8 mouse cellular contexts compared by ENCODE assay signal in genomic region chr16:91009942-91010529, GRCm38 (mm10). TPM values are rescaled to one million over a fixed set of nuclear protein-coding genes. Genes with fewer than 3 reads are reported as not detected.
DNase-seq lines count a peak whose midpoint lies in the region; ATAC-seq and TF ChIP-seq lines count a peak whose summit lies in the region.

No protein-coding gene starts in this region.

- peak; percentile 14 for DNase-seq in kidney, postnatal 0 days (ENCODE audit: low spot score)
- DNase-seq in kidney, postnatal 14 days, result no peak
- no peak for DNase-seq in G1E (ENCODE audit: low spot score)
- peak; percentile 35 for DNase-seq in embryo, embryonic 10.5 days (ENCODE audit: low spot score)
- peak; percentile 8 for DNase-seq in mesoderm, embryonic 11.5 days (ENCODE audit: low read depth, low spot score)
- DNase-seq in thymus, postnatal 10 days (ENCODE audit: low spot score in 2 of 2), result peak; percentile 8 to 11
- DNase-seq in left cerebral cortex, postnatal 4 days, result no peak

- no peak for TF ChIP-seq CTCF in kidney, postnatal 0 days (IDR thresholded peaks at IDR 0.05; ENCODE audit: low read depth)
- TF ChIP-seq CTCF in G1E (IDR thresholded peaks at IDR 0.05; ENCODE audit: low read depth, low read length), result no peak

- peak overlapping the region; percentile 87 for H3K9ac ChIP-seq in kidney, postnatal 0 days (ENCODE audit: low read depth, low read length)
- H3K9ac ChIP-seq in hindbrain, embryonic 13.5 days, result peak overlapping the region; percentile 94

- peak overlapping the region; percentile 86 for H3K4me2 ChIP-seq in kidney, postnatal 0 days (ENCODE audit: low read length)
- H3K4me2 ChIP-seq in hindbrain, embryonic 13.5 days, result peak overlapping the region; percentile 82

- peaks cover 7% of the 10 kb centered on the region for H3K4me1 ChIP-seq in kidney, postnatal 0 days (replicated peaks; ENCODE audit: insufficient read depth, low read length)
- H3K4me1 ChIP-seq in G1E (ENCODE audit: insufficient read depth, low read depth, low read length), result peaks cover 46% of the 10 kb centered on the region
- H3K4me1 ChIP-seq in hindbrain, embryonic 13.5 days (replicated peaks), result peaks cover 28% of the 10 kb centered on the region

- H3K9me3 ChIP-seq in kidney, postnatal 0 days (replicated peaks; ENCODE audit: low read length), result no peaks in the 10 kb centered on the region
- H3K9me3 ChIP-seq in G1E (replicated peaks), result no peaks in the 10 kb centered on the region
- H3K9me3 ChIP-seq in hindbrain, embryonic 13.5 days, result no peaks in the 10 kb centered on the region

- H3K4me3 ChIP-seq in kidney, postnatal 0 days (replicated peaks; ENCODE audit: low read depth, low read length), result peak overlapping the region; percentile 75
- peak overlapping the region; percentile 96 for H3K4me3 ChIP-seq in G1E (ENCODE audit: low read depth, low read length)
- peak overlapping the region; percentile 82 for H3K4me3 ChIP-seq in hindbrain, embryonic 13.5 days

- H3K27ac ChIP-seq in kidney, postnatal 0 days, result peak overlapping the region; percentile 93
- H3K27ac ChIP-seq in hindbrain, embryonic 13.5 days, result peak overlapping the region; percentile 97

- ATAC-seq in kidney, postnatal 0 days (replicated peaks; ENCODE audit: low FRiP score, low read depth), result no peak
- ATAC-seq in G1E (ENCODE audit: extremely low read depth, insufficient number of reproducible peaks, low FRiP score, poor library complexity, severe bottlenecking), result no peak
- no peak for ATAC-seq in hindbrain, embryonic 13.5 days (ENCODE audit: low FRiP score)

- intact Hi-C loops in left cerebral cortex, postnatal 4 days (cut with DNase I), result no loop called here

- WGBS in kidney, postnatal 0 days, result 2% methylated on average over 19 of the region's 19 CpGs
- WGBS in hindbrain, embryonic 13.5 days, result under 1% methylated on average over 19 of the region's 19 CpGs

- H3K36me3 ChIP-seq in kidney, postnatal 0 days (ENCODE audit: insufficient read depth, low read length), result peaks cover 9% of the 10 kb centered on the region; the same call in 1 of the 2 replicates
- peaks cover 44% of the 10 kb centered on the region for H3K36me3 ChIP-seq in G1E (replicated peaks)
- H3K36me3 ChIP-seq in hindbrain, embryonic 13.5 days, result peaks cover 11% of the 10 kb centered on the region

- H3K27me3 ChIP-seq in kidney, postnatal 0 days (ENCODE audit: insufficient read depth, low read length), result no peaks in the 10 kb centered on the region
- H3K27me3 ChIP-seq in G1E (ENCODE audit: insufficient read depth, low read length), result no peaks in the 10 kb centered on the region
- no peaks in the 10 kb centered on the region for H3K27me3 ChIP-seq in hindbrain, embryonic 13.5 days

RNA-seq across cellular contexts. Expression of gene Synj1, which starts 1.1 kb away (rescaled TPM):
- 10.0 and 11.9 TPM in 2 replicates for polyA plus RNA-seq in kidney, postnatal 0 days (2015; fragmentation: Nextera tagmentation; extraction: Ambion mirVana)
- total RNA-seq in G1E (2014; fragmentation: Nextera tagmentation) (109 and 118 TPM in 2 replicates), G1E (2017) (32.8 and 37.7 TPM in 2 replicates)
- polyA plus RNA-seq in G1E (2012), result 59.5 and 64.8 TPM in 2 replicates
- 40.5 and 41.4 TPM in 2 replicates for polyA plus RNA-seq in hindbrain, embryonic 13.5 days (2015; fragmentation: Nextera tagmentation; extraction: Ambion mirVana)
- 100 to 1,000 TPM; 140 to 164 TPM for total RNA-seq in left cerebral cortex, postnatal 4 days (2021)

RNA-seq across cellular contexts. Expression of gene Paxbp1, which starts 34.3 kb away (rescaled TPM):
- 26.4 and 32.0 TPM in 2 replicates for polyA plus RNA-seq in kidney, postnatal 0 days (2015; fragmentation: Nextera tagmentation; extraction: Ambion mirVana)
- total RNA-seq in G1E (2014; fragmentation: Nextera tagmentation) (222 and 254 TPM in 2 replicates), G1E (2017) (99.4 and 116 TPM in 2 replicates)
- polyA plus RNA-seq in G1E (2012), result 45.6 and 45.9 TPM in 2 replicates
- polyA plus RNA-seq in hindbrain, embryonic 13.5 days (2015; fragmentation: Nextera tagmentation; extraction: Ambion mirVana), result 77.1 and 79.7 TPM in 2 replicates
- total RNA-seq in left cerebral cortex, postnatal 4 days (2021), result 10 to 100 TPM; 91.2 to 94.8 TPM

Comparison
In these comparisons a context has a peak if more than half of its experiments do, and no peak if none do; other contexts are left out.
1. DNase-seq: peak in kidney, postnatal 0 days (single experiment), embryo, embryonic 10.5 days (single experiment), mesoderm, embryonic 11.5 days (single experiment) and thymus, postnatal 10 days (2 of 2); none in kidney, postnatal 14 days (single experiment), G1E (single experiment) and left cerebral cortex, postnatal 4 days (single experiment).
2. Peak in every context shown above with its lines, with median percentiles within 50 percentile points of each other: H3K4me3 ChIP-seq.